Mouse (Mus musculus) c-Kit-positive CD71-positive TER-119-positive erythroid progenitor cells, embryonic 14.5 days (primary cell): Measurements from ENCODE around the gene Fam166a.

Experiments used
- DNase-seq: peaks from one replicate; pipeline ENCODE4 v3.0.0-alpha.2; 2013; ENCODE audit warnings: low spot score

The Fam166a gene

GRCm38 (mm10) chr2:25185625-25186574 lies 32.6 kb upstream of the Fam166a start:
- DNase-seq: no peak

DNA sequence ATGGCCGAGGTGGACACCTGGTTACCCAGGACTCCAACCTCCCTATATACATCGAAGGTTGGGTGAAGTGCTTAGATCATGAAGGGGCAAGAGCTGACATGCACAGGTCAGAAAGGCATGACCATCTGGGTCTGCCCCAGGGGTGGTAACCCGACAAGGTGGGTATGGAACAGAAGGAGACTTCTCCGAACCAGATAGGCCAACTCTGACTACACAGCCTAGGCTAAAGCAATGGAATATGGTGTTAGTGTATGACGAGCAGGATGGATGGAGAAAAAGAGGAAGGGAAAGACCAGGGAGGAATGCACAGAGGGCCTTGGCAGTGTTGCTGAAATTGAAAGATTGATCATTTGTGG lies 32.0 kb upstream of the Fam166a start:
- no peak for DNase-seq

DNA sequence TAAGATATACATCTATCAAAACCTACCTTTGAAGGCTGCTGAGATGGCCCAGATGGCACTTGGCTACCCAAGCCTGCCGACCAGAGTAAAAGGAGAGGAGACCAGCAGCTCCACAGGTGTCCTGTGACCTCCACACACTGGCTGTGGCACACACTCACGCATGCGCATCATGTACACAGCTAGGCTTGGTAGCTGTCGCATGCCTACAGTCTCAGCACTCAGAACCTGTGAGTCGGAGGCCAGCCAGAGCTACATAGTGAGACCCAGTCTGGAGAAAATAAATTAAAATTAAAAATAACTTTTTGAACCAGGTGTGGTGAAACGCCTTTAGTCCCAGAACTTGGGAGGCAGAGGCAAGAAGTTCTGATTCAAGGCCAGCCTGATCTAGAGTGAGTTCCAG lies 30.7 kb upstream of the Fam166a start:
- no peak for DNase-seq

GRCm38 (mm10) chr2:25193330-25193770 lies 25.2 kb upstream of the Fam166a start:
- peak; percentile 84 for DNase-seq

GRCm38 (mm10) chr2:25194006-25194405 lies 24.5 kb upstream of the Fam166a start:
- DNase-seq: no peak

DNA sequence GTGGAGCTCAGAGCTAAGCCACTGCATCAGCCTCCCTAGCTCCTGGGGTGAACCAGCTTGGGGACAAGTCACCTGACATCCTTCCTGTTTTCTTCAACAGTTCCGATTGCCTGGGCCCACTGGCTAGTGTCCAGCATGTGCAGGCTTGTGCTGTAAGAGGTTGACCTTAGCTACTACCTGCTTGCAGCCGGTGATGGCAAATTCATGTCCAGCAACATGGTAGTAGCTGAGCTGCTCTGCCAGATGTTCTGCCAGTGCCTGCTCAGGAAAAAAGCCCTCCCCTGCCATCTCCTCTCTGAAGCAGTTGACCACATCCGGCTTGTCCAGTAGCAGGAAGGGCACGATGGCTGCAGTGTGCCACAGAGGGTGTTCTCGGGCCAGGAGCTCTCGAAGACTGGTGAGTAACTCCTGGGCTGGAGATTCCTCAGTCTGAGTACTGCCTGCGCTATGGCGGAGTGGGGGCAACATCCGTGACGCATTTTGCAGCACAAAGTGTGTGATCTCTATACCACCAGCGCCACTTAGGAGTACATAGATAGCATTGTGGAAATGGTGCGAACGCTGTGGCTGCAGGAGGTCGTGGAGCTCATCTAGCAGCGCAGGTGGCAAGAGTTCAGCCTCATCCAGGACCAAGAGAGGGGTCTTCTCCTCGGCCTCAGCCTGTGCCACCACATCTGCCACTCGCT lies 23.9 kb upstream of the Fam166a start:
- DNase-seq: no peak

DNA sequence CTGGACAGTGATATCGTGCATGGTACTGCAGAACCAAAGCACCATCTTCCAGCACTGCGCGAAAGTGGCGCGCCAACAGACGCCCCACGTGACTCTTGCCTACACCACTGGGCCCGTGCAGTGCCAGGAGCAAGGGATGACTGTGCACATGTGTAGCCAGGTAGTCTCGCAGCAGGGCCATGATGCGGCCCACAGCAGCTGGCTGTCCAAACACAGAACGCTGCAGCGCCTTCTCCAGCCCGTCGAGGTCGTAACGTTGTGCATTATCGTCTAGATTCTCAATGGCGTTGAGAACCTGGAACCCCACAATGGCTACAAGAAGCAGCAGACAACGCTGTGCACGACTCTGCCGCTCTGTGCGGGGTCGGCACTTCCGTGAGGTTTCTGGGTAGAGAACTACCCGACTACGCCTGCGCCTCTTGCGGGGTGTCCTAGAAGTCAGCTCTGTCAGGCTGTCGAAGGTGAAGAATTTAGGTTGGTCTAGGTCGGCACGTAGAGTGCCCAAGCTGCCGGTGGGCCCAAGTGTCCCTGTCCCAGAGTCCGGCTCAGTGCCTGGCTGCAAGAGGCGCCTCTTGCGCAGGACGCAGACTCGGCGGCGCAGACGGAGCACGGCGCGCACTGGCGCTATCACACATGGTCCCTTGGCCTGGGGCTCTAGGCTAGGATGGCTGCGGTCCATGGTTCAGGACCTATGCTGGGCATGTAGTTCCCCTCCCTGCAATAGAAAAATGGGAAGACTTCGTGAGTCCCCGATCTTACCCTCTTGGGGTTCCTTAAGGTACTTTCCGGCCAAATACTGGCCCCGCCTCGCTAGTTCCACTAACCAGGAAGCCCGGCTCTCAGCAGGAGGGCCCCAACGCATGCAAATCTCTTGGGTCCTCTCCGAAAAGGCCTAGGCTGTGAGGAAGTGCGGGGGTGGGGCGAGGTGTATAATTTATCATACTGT lies 23.1 kb upstream of the Fam166a start:
- DNase-seq: peak; percentile 54

DNA sequence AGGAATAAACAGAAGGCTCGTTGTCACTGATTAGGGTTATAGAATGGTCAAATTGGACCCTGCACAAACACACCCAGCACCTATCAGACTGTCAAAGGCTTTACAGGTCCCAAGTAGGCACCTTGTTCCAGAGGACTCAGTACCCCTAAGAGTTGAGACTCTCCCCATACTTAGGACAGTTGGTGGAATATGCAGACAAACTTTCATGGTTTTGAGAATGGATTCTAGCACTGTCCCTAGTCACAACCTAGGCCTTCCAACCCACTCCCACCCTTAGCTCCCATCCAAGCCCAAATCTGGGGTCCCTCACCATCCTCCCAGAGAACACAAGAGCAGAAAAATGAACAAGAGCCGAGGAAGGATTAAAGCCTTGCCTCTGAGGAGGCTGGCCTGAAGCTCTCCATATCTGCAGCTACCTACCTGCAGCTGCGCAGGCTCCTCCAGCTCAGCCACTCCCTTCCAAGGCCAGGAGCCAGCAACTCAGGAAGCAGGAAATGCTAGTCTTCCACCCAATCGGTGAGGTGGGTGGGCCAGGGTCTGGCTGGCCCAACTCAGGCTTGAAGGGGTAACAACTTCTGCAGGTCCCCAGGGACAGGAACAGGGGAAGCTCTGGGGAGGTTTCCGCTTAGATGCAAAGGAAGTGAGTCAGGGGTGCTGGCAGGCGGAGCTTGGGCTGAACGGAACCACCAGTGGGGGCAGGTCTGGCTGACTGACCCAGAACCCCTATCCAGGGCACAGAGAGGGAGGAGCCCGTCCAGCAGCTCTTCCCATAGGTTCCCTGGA lies 22.2 kb upstream of the Fam166a start, which contains the start of gene Tor4a:
Tor4a (minus strand) TSS at position 715 of the 783 bp plus-strand sequence.
- no peak for DNase-seq

DNA sequence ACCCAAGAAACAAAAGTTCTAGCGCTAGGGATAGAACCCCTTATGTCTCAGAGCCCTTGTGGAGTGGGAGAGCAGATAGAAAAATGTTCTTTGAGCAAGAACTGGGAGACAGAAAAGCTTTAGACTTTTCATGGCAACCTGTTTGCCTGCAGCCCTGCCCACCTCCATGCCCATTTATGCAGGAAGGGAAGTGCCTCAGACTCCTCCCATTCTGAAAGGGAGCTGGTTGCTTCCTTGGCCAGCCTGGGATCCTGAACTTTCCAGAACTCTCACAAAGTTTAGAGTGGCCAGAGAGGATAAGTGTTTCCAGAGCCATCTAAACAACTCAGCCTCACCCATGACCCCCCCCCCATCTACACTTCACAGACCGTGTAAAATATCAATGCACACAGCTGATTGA lies 21.4 kb upstream of the Fam166a start:
- DNase-seq: no peak

DNA sequence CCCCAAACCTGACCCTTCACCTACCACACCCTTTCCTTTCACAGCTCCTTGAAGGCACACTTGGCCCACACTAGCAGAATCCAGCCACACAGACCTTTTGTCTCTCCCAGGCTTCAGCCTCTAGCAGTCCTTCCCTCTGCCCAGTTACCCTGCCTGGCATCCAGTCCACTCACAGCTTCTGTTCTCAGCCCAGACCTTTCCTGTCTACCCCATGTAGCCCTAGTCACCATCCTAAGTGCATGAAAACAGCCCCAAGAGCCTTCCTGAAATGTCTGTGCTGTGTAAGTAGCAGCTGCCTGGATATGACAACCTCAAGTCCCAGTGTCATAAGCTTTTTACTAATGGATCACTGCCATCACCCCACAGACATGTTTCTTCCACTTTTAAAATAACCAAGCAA lies 20.6 kb upstream of the Fam166a start:
- no peak for DNase-seq

- DNase-seq: no peak
Measured at GRCm38 (mm10) chr2:25200631-25201030, 17.9 kb upstream of the Fam166a start.

DNA sequence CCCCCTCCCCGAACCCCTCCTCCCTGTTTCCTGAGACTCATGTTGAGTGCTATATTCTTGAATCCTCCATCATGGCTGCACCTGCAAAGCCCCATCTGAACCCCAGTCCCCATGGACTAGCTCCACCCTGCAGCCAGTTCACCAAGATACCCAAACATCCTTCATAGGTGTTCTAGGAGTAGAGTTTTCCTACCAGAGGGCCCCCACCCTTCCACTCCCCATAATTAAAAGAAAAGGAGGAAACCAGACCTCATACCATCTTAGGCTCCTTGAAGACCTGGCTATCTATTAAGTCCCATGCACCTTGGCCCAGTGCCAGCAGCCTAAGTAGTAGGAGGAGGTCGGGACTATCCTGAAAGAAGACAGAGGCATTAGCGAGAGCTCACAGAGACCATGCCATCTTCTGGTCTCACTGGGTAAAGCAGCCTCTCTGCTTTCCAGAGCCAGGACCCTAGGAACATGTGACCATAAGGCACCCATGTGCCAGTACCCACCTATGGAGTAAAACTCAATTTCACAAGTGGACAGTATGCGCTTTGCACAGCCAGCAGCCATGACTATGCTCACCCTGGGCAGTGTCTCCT lies 14.8 kb upstream of the Fam166a start:
- DNase-seq: no peak

- DNase-seq: no peak
Measured at GRCm38 (mm10) chr2:25207593-25207992, 11.0 kb upstream of the Fam166a start.

GRCm38 (mm10) chr2:25210686-25211085 lies 7.9 kb upstream of the Fam166a start:
- DNase-seq: no peak

DNA sequence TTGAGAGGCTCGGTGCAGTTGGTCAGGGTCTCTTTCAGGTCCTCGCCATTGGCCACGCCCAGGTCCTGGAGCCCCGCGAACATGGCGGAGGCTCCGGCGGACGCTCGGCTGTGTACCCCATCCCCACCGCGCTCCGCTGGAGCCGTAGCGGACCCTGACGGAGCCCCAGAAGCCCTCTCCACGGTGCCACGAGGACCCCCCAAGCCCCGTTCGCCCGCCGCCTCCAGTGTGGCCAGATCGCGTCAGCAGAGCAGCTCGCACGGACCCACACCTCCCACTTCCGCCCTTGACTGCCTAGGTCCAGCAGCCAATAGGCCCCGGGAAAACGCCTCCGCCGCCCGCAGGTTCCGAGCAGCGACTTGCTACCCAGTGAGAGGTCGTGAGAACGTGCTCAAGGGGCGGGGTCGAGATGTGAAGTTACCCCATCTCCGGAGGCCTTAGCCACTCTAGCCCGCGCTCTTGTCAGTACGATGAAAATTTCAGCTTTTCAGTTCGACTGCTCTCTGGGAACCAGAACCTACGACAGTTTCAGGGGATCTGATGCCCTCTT lies 7.3 kb upstream of the Fam166a start, which contains the start of gene Nelfb:
Nelfb (minus strand) TSS at position 369 of the 550 bp plus-strand sequence.
- DNase-seq: peak; percentile 82

DNA sequence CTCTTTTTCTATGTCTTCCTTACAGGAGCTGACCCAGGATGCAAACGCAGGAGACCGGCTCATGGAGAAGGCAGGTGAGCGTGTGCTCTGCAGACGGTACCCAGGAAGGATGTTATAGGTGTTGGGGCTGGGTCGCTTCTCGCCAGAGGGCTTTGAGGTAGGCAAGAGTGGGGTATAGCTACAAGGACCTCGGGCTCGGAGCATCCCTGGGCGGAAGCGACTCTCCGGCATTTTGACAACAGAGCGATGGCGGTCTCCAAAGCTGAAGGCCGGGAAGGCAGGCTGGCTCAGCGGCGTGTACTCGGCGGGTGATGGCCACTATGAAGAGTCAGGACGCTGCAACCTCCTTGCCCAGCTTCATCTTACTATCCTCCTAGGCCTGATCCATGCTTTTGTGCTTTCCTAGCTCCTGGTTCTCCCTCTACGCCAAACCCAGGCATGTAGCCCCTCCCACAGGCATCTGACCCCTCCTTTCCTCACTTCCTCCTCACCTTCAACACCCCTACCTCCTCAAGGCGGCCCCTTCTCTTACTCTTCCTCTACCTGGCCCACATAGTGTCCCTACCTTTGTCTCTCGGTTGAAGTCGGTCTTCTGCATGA lies 5.2 kb upstream of the Fam166a start:
- DNase-seq: no peak

GRCm38 (mm10) chr2:25214444-25214843 lies 4.1 kb upstream of the Fam166a start, which contains the start of gene Stpg3:
TSS of gene Stpg3 (minus strand) at chr2:25214637.
- no peak for DNase-seq

DNA sequence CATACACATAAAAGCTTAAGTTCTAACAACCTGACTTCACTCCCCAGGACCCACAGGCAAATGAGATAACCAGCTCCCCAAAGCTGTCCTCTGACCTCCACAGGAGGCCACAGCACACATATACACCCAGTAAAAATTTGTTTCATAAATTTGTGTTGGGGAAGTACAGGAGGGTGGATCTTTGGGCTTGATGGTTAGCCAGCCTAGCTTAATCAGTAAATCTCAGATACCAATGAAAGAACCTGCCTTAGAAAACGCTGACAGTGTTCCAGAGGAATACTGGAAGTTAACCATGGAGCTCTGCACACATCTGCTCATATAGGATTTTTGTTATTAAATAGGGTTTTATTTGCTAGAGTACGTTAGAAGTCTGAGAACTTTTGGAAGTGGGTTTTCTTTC lies 879 bp upstream of the Fam166a start:
- no peak for DNase-seq

DNA sequence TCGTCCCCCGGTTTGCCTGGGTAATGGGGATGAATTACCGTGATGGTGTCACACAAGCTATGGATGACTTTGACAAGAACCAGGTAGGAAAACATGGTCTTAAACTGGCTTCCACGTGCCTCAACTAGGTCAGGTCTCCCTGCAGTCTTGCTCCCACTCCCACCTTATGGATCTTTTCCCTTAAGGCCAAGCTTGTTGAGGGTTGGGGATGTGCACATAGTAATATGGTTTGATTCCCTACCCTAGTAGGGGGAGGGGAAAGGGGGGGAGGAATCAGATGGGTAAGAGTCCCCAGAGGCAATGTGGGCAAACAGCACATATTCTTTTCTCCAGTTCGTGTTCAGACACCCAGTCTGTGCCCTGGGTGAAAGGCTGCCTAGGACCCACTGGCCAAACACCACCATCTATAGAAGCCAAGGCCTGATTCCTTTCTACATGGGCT lies 2.8 kb downstream of the Fam166a start:
- no peak for DNase-seq
